Mouse (Mus musculus) megakaryocyte, embryonic 14.5 days (primary cell): ENCODE measurements around the gene Best1. TPM values are rescaled to one million over a fixed set of nuclear protein-coding genes. Genes with fewer than 3 reads are reported as not detected.
A peak's percentile ranks its signal among the peaks of the same experiment; 100 is the strongest.

Source experiments
- H3K27me3 ChIP-seq: replicated peaks from 2 replicates; pipeline ENCODE3; 2012; ENCODE audit warnings: inconsistent platforms
- H3K36me3 ChIP-seq: replicated peaks from 2 replicates; pipeline ENCODE3; 2012; ENCODE audit warnings: low read length, inconsistent platforms, mixed read lengths
- H3K4me1 ChIP-seq: 2 replicates; pipeline ENCODE4 v1.6.1; 2012; ENCODE audit warnings: inconsistent platforms
- H3K4me3 ChIP-seq: replicated peaks from 2 replicates; pipeline ENCODE3; 2012; ENCODE audit warnings: moderate library complexity, mild to moderate bottlenecking, inconsistent platforms
- H3K9me3 ChIP-seq: 2 replicates; pipeline ENCODE4 v1.6.1; 2012; ENCODE audit warnings: inconsistent platforms
- FLI1 ChIP-seq: IDR thresholded peaks from 2 replicates; pipeline ENCODE4 v1.6.1; 2012; ENCODE audit warnings: low read length, inconsistent platforms, mixed read lengths
- GATA1 ChIP-seq: IDR thresholded peaks from 3 replicates; pipeline ENCODE4 v1.6.1; 2012; ENCODE audit warnings: mixed read lengths, low read length, inconsistent platforms, borderline replicate concordance
- polyA plus RNA-seq: library from polyadenylated mRNA; stranded (reverse); fragments of >175 nt; gene quantifications from 2 replicates; pipeline ENCODE4 v1.2.3, GENCODE M21; 2012; ENCODE audit warnings: low replicate concordance; ENCODE audit not compliant: insufficient read depth

The Best1 gene
- polyA plus RNA-seq, 1 experiment: not detected

DNA sequence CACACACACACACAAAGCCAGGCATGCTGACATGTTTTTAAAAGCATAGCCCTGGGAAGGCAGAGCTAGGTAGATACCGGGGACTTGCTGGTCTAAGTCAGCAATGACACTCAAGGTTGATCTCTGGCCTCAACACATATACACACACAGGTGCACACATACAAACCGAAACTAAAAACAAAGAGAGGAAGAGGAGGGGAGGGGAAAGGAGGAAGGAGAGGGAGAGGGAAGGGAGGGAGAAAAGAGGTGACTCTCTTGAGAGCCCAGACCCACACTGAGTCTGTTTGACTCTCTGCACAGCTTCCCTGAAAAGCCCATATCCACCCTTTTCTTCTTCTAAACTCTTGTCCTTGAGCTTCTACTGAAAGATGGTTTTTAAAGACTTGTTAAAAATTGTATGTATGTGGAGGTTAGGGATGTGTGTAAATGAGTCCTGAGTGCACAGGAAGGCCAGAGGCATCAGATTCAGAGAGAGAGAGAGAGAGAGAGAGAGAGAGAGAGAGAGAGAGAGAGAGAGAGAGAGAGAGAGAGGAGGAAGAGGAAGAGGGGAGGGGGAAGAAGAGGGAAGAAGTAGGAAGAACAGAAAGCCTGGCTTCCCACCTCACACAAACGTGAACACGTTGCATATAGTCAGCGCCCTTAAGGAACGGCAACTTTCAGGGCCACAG lies 63.1 kb downstream of the Best1 start:
- Histone ChIP-seq H3K27me3 (peaks cover 90% of the 10 kb centered on the region), H3K4me1 (peaks cover 67% of the 10 kb centered on the region), H3K4me3 (peak overlapping the region; percentile 86), H3K9me3 (peaks cover 5% of the 10 kb centered on the region), H3K36me3 (no peaks in the 10 kb centered on the region)
- TF ChIP-seq FLI1 (no peak), GATA1 (no peak)

DNA sequence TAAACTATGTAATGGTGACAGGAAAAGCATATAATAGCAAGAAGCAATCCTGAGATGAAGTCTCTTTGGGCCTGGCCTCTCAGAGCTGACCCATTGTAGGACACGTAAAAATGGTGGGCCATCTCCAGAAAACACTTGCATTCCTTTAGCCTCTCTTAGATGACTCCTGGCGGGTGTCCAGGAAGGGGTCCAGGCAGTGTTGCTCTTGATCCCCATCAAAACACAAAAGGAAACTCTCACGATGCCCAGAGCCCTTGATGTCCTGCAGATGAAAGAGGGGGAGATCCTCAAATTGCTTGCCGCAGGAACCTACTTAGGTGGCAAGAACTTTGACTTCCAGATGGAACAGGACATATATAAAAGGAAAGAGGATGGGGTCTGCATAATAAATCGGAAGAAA lies 64.0 kb downstream of the Best1 start:
- Histone ChIP-seq H3K4me3 (no peak overlapping the region), H3K9me3 (peaks cover 6% of the 10 kb centered on the region), H3K27me3 (peaks cover 86% of the 10 kb centered on the region), H3K4me1 (peaks cover 61% of the 10 kb centered on the region), H3K36me3 (no peaks in the 10 kb centered on the region)
- no peak for TF ChIP-seq FLI1
- TF ChIP-seq GATA1: no peak

DNA sequence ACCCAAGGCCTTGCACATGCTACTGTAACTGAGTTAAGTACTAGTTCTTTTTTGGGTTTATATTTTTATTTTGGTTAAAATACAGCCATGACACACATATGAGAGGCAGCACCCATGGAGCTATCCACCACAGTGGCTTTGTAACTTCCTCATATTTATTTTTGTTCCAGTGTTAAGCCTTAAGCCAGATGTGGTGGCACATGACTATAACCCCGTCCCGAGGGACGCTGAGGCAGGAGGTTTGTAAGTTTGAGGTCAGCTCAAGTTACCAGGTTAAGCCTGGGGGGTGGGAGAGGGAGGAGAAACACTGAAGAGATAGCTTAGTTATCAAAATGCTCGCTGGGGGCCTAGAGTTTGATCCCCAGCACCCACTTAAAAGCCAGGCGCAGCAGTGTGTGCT lies 64.9 kb downstream of the Best1 start:
- Histone ChIP-seq H3K27me3 (peaks cover 86% of the 10 kb centered on the region), H3K4me1 (peaks cover 53% of the 10 kb centered on the region), H3K4me3 (no peak overlapping the region), H3K9me3 (peaks cover 10% of the 10 kb centered on the region), H3K36me3 (no peaks in the 10 kb centered on the region)
- TF ChIP-seq GATA1: no peak
- no peak for TF ChIP-seq FLI1

Other genes with a start within 250 kb of the Best1 start
- not detected in 2 replicates for gene Scgb2a2, start 154.1 kb downstream of the Best1 start, polyA plus RNA-seq
- gene Incenp, start 102.1 kb downstream of the Best1 start, polyA plus RNA-seq: 23.6 and 70.8 TPM in 2 replicates
- 7,037 and 23,567 TPM in 2 replicates for gene Fth1, start 21.0 kb downstream of the Best1 start, polyA plus RNA-seq
- 2.0 and 8.8 TPM in 2 replicates for gene Rab3il1, start within 50 bp of the Best1 start, polyA plus RNA-seq
- 3.6 and 19.1 TPM in 2 replicates for gene Fads3, start 39.9 kb upstream of the Best1 start, polyA plus RNA-seq
- gene Fads2, start 100.1 kb upstream of the Best1 start, polyA plus RNA-seq: 111 and 271 TPM in 2 replicates
- gene Fads1, start 181.3 kb upstream of the Best1 start, polyA plus RNA-seq: 76.5 and 120 TPM in 2 replicates
- 17.7 TPM in 1 of 2 replicates, not detected in the other for gene Tmem258, start 202.4 kb upstream of the Best1 start, polyA plus RNA-seq
- 2.6 and 18.8 TPM in 2 replicates for gene Fen1, start 202.5 kb upstream of the Best1 start, polyA plus RNA-seq
- gene Myrf, start 239.1 kb upstream of the Best1 start, polyA plus RNA-seq: 0.34 and 0.56 TPM in 2 replicates